Mouse (Mus musculus): ENCODE data around the gene Asic5. TPM values are rescaled to one million over a fixed set of nuclear protein-coding genes. Genes with fewer than 3 reads are reported as not detected.

Asic5 gene
- polyA plus RNA-seq, 1 experiment: not detected

DNA sequence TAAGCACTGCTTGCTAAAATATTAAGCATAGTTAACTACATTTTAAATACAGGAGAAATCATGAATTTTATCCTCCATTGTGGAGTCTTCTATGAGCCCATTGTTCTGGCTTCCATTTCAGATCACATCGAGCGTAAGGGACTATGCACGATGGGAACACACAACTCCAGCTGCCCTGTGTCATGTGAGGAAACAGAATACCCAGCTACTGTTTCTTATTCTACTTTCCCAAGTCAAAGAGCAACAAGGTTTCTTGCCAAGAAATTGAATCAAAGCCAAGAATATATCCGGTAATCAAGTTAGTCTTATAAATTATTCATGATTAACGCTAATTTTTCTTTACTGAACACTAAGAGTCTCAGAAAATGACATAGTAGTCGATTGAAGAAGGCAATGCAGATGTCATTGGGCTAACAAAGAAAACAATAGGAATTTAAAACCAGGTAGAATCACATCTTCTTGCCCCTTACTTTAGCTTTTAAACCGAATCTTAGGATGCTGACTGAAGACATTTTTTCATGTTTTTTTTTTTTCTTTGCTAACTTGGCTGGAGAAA, 32.1 kb downstream of the Asic5 start:
- DNase-seq (ENCODE audit: low spot score): no peak

DNA sequence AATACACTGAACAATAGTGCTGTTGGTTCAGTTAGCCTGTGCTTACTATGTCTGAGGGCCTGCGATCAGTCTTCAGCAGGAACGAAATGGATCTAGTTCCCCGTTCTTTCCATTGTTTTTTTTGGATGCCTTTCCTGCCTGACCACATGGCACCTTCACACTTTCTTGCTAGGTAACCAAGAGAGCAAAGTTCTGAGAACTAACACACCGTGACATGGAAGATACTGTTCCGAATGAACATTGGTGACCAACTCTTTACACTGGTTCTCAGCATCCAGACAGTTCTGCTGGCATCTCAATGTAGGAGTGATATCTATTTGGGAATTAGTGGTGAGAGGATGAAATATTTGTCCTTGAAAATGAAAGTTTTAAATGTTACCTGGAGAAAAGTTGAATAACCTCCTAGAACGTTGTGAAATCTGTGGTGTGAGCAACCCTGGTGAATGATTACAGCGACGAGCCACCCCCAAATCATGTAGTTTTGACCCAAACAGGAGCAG, 40.4 kb downstream of the Asic5 start:
- DNase-seq (ENCODE audit: low spot score): no peak

DNA sequence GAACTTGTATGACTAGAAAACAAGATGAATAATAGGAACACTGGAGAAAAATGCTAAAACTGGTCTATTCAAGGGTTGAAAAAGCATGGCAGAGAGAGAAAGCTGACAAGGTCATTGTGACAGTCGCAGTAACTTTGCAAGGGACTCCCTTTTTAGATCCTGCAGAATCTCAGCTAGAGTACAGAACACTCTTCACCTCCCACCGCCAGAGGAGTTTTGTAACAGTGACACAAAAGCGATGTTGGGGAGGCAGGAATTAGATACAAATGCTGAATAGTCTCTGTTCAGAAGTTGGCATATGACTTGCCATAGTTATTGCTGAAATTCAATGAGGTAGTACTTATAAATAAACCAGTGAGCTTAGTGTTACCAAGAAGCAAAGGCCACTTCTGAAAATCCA, 41.0 kb downstream of the Asic5 start:
- DNase-seq (ENCODE audit: low spot score): no peak

DNA sequence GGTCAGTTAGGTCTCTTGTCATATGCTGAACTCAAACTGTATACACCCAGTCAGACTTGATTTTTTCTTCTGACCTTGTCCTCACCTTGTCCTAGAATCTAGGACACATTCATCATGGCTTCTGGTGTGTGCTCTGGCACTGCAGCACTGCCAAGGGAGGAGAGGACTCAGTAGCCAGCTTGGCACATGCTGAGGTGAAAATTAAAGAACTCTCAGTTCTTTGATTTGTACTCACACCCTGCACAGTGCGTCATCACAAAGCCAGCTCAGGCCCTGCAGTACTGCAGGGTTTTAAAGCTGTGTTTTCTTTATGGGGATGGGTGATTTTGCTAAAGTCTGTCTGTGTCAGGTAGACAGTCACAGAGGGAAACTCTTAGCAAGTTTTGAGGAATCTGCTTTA, 45.2 kb downstream of the Asic5 start:
- no peak for DNase-seq (ENCODE audit: low spot score)

DNA sequence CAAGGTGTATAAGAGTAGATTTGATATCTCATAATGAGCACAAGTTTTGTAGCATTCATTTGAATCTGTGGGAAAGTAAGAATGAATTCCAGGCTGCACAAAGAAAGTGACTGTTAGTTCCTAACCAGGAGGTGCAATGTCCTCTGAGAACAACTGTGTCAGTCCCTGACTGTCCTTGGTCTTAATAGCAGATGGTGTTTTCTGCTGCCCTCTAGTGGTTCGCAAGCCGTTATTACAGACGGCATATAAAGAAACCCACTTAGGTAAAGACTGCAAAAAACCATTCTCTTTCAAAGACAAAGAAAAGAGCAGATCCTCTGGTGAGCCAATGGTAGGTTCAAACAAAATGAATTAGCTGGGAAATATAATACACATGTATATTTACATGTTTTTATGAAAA, 47.1 kb downstream of the Asic5 start:
- DNase-seq (ENCODE audit: low spot score): no peak

DNA sequence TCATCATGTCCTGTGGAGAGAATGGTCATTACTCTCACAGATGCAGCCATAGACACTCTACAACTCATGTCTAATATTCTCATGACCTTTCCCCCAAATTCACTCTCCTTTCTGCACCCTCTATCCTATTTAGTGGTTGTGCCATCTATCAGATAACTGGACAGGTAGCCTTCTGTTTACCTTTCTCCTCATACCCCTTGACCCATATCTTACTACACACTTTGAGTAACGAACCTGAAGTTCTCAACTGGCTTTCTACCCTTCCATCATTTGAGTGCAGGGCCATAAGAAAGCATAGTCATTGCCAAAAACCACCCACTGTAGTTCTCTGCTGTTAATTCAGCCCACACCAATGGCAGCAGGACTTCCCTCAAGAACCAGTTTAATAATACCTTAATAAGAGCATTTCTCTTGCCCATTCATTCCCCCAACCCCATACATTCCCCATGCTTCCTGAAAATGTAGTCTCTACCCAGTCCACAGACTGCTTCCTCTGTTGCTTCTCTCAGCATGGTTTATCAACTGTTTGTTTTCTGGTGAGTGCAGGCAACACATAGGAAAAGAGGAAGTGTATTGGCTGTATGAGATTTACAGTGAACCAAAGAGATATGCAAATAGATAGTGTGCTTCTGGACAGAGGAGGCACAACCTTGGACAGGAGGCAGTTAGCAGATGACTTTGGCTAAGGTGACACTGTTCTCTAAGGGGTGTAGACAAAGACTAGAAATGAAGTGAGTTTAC, 48.1 kb downstream of the Asic5 start:
- no peak for DNase-seq (ENCODE audit: low spot score)

DNA sequence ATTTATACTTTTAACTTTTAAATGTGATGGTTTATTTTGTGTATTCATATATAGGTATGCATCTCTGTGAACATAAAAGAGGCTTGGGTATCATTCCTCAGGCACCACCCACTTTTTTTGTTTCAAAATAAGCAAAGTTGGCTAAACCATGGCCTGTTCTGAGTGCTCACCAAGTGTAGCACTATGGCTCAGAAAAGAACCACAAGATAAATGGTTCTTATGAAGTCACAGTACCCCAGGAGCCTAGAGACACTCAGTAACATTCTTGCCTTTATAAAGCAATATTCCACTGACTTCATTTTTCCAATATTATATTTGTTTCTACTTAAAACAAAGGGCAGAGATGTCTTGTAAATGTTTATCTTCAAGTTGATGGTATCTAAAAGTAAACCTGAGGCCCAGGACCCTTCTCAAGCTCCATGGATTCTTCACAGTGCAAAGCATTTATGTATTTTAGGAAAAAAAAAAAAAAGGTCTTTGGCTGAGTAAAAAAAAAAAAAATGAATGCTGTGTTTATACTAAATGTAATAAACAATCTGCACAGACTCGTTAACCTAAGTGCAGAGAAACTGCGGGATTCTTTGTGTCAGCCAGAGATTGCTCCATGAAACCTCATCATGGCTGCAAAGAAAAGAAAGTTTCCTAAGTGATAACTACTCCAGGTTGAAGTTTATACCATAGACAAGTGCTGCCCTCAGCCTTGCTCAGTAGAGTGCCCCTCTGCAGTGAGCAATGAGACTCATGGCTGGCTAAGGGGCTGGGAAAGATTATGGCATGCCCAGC, 54.4 kb downstream of the Asic5 start:
- DNase-seq (ENCODE audit: low spot score): no peak

DNA sequence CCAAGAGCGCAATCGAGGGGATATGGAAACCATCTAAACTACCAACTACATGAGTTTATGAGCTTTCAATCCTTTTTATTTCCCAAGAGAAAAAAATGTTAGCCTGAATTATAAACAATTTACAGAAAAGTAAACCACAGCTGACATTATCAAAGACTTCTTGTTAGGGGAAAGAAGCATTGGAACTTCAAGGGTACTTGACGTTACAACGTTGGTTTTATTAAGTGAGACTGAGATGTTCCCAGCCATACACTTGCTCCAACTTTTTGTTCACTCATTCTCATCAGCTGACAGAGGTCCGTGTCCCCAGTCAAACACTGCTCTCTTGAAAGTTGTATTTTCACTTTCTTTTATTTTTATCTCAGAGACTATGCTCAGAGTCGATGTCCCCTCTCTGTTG, 61.6 kb downstream of the Asic5 start:
- no peak for DNase-seq (ENCODE audit: low spot score)

DNA sequence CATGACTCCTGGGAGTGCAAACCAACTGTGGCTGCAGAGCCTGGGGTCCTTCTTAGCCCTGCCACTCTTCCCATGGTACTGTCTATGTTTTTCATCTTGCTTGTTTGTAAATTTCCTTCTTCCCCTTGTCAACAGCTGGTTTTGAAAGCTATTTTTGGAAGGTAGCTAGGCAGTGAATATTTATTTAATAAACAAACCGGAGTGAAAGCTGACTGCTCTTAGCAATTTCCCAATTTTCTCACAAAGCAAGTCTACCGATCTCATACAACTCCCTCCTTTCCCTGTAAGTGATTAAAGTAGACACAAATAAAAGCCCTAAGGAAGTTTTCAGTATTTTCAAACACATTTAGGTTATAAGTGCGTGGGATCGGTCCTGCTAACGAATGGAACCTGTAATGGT, 62.8 kb downstream of the Asic5 start:
- DNase-seq (ENCODE audit: low spot score): no peak

DNA sequence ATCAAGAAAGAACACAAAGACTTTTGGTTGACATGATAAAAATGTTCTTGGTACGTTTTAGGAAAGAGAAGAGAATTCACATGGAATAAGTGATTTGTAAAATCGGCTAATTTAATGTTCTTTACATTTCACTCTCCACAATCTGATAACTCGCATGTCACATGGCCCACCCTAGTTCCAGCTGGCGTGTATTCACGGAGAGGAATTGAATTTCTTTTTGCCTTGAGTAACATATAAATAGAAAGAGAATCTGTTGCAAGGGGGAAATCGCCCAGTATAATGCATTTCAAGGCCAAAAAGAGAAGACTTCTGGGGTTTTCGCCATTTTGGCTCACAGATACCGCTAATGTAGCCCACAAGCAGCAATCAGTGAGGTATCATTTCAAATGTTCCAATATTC, 64.0 kb downstream of the Asic5 start:
- DNase-seq (ENCODE audit: low spot score): no peak

DNA sequence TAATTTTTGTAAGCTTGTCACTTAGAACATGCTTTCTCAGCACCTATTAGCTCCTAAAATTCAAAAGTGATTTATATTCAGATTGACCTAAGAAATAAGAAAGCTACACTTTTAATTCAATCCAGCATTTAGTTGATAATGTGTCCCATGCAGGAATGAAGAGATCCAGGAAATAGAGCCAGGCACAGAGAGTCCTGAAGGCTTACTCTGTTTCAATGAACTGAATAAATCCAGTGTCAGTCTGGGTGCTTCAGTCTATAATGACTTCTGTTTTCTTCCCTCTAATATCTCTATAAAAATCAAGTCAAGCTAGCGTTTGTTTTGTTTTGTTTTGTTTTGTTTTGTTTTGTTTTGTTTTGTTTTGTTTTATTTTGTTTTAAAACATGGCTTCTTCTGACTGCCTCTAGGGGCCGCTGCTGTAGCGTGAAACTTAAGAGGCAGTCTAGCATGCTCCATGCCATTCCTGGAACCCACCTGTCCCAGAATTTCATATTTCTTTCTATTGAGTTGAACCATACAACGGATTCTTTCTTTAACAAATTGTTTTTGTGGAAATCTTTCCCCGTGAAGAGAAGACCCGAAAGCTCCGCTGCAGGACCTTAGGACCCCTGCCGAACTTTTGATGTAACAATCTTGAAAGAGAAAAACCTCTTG, 65.1 kb downstream of the Asic5 start:
- no peak for DNase-seq (ENCODE audit: low spot score)

DNA sequence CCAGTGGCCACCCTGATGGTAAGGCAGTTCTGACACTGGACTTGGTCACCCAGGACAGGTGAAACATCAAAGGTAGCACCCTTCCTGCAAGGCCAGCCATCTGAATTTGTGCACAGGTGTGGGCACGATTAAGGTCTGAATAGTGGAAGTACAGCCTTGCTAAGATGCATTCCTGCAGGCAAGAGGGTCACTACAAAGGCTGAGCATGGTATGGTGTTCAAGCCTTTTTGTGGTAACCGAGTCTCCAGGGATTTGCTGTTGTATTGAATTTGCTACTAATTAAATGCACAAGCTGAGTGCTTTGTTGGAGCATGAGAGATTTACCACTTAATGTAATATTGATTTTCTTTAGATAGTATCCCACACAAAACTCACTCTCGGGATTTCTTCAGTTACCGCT, 66.0 kb downstream of the Asic5 start:
- no peak for DNase-seq (ENCODE audit: low spot score)

DNA sequence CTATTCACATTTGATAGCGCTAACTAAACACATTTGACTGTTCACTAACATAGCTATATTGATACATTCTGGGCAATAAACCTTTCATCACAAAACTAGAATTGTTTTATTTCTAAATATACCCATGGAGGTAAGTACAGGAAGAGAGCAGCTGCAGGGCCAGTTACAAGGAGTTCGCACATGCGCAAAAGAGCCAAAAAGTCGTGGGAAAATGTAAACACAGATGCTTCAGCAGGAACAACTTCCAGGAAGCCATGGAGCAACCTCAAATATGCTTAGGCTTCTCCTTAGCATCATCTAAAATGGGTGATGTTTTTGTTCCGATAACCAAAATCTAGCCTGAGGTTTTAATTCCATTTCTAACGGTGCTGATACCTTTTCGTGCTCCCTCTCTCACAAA, 66.6 kb downstream of the Asic5 start:
- no peak for DNase-seq (ENCODE audit: low spot score)

DNA sequence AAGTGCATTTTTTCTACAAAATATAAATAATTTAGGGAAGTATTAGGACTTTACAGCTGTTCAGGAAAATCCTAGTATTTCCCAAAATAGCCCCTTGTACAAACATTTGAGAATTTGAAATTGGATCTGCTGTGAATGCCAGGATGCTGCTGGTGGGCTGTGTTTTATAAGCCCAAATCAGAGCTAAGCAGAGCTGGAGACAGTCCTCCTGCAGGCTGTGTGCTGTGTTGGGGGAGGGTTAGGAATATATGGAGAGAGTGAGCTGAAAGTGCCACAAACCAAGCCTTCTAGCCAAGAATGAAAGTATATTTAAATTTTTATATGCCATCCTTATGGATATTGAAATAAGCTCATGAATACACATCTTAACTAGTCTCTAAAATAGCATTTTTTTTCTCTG, 69.4 kb downstream of the Asic5 start:
- no peak for DNase-seq (ENCODE audit: low spot score)

DNA sequence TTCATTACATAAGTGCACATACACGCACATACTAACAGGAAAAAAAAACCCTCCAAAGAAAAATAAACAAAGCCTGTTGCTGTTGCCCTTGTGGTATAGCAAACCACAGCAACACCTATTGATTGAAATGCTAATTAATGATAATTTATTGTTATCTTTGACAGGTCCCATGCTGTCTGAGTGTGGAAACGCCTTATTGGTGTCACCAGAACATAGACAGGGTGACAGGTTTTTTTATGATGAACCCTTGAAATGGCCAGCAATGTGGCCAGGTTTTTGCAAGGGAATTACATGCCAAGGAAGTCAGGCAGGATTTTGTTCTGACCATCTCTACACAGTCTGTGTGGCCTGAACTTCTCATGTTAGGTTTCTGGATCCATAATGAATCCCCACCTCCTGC, 69.9 kb downstream of the Asic5 start:
- no peak for DNase-seq (ENCODE audit: low spot score)

DNA sequence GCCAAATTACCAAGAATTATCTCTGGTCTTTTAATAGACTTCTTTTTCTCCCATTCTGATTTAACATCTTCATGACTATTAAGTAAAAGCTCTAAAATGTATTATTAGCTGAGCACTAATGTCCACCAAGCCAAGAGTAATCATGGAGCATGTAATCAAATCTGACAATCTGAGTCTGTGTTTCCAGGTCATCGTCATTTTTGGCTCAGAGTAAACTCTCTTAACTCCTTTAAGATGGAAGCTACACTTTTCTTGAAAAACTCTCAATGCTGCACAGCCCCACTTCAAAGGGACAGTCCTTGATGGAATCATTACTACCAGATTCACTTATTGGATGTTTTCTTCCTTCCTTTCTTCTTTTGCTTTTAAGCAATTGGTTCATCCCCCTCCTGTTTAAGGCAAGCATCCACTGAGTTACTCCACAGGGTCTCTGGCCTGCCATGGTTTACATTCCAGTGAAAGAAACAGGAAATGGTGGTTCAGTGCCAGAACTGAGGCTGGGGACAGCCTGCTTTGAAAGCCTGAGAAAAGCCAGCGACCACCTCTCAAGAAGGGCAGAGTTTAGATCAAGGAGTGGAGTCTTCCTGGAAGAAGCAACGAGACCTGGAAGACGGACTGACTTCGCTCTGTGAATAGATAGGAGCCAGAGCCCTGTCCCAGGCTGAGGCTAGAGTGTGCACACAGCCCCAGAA, 72.3 kb downstream of the Asic5 start:
- DNase-seq (ENCODE audit: low spot score): no peak

DNA sequence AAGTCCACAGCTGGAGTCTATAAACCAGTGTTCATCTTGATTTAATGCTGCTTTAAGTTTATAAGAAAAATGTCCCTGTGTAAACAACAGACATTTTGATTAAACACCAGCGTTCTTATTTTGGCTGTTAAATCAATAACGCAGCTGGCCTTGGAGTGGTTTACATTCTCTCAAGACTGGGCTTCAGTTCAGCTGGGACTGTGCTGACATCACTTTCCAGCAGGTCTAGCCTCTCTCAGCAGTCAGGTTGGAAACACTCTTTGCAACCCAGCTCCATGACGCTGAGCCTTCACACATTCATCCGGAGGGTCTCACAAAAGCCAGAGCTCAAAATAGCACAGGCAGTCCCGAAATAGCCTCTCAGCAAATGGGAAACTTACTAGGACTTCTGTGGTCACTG, 75.1 kb downstream of the Asic5 start:
- no peak for DNase-seq (ENCODE audit: low spot score)

DNA sequence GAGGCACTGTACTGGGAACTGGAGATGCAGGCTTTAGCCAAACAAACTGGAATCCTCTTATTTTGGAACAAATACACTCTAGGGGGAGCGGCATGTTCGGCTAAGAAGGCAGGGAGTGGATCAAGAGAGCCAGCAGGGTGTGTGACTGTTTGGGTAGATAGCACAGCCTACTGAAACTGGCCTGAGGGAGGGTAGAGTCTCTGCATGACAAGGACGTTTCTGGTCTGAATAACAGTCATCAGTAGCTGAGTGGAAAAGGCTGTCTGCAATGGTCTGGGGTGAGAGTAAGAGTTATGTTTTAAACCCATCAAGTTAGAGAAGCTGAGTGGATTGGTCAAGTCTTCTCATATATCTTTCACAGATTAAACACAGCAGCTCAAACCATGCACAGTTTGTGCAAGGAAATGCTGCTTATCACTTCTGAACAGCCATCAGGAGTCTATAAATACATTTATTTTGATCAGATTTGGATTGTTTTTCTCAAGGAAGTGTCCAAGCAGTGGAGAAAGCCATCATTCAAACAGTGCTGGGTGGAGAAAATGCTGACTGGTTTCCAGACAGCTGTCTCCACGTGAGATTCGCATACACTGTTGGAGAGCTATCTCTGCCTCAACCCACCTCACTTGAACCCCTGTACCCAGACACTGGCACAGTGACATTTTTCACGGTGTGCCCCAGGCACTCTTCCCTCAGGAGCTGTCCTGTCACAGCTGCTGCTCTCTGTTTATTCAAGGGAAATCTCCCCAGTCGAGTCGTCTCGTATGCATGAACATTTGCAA, 79.5 kb downstream of the Asic5 start:
- no peak for DNase-seq (ENCODE audit: low spot score)

DNA sequence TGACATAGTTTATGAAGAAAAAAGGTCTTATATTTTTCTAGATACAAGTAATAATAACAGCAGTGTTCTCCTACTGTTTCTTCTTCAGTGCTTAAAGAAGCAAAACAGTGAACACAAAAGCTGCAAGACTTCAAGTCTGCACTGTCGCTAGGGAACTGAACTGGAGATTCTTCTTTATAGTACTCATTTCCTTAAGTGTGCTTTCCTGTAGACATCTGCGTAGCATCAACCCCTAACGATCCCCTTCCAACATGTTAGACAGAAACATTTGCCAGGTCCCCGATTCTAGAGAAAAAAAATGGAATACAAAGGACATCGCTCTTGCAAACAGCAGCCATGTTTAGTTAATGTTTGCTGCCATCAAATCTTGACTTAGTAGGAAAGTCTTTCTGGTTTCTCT, 85.7 kb downstream of the Asic5 start:
- DNase-seq (ENCODE audit: low spot score): no peak
